Mouse (Mus musculus) ES-E14 (cell line): Measurements from ENCODE around the gene Kcnn1. TPM values are rescaled to one million over a fixed set of nuclear protein-coding genes. Genes with fewer than 3 reads are reported as not detected.
A peak's percentile ranks its signal among the peaks of the same experiment; 100 is the strongest.

ENCODE experiments used
- DNase-seq: peaks from one replicate; pipeline ENCODE4 v3.0.0-alpha.2; 2013; ENCODE audit warnings: low read depth, low spot score
- H3K27ac ChIP-seq: 2 replicates; pipeline ENCODE4 v1.5.1; 2012; ENCODE audit warnings: low read depth, mild to moderate bottlenecking, low read length, moderate library complexity, mixed read lengths; ENCODE audit not compliant: poor library complexity, insufficient read depth, severe bottlenecking
- H3K36me3 ChIP-seq: 2 replicates; pipeline ENCODE4 v1.6.1; 2012; ENCODE audit warnings: mild to moderate bottlenecking, low read length, moderate library complexity, mixed read lengths; ENCODE audit not compliant: control insufficient read depth, poor library complexity, insufficient read depth, severe bottlenecking
- H3K4me1 ChIP-seq, 2 experiments: fragments of 150-350 bp in 1 of 2; sonication (generic) in 1 of 2; 2 replicates each; pipeline ENCODE4 v1.6.1; 2012; ENCODE audit warnings: low read length in 2 of 2, mild to moderate bottlenecking in 1 of 2, mixed read lengths in 1 of 2; ENCODE audit not compliant: control insufficient read depth in 2 of 2, insufficient read depth in 2 of 2, poor library complexity in 1 of 2
- H3K4me3 ChIP-seq, 2 experiments: fragments of 150-350 bp in 1 of 2; sonication (generic) in 1 of 2; 2 replicates each; pipeline ENCODE4 v1.5.1; 2012; ENCODE audit warnings: low read length in 2 of 2, low read depth in 1 of 2, mild to moderate bottlenecking in 1 of 2, mixed read lengths in 1 of 2; ENCODE audit not compliant: insufficient read depth in 1 of 2, poor library complexity in 1 of 2, severe bottlenecking in 1 of 2
- H3K9ac ChIP-seq: 2 replicates; pipeline ENCODE4 v1.6.1; 2012; ENCODE audit warnings: low read depth, mild to moderate bottlenecking, low read length, mixed read lengths; ENCODE audit not compliant: poor library complexity, insufficient read depth, severe bottlenecking
- H3K9me3 ChIP-seq: fragments of 150-350 bp; sonication (generic); 2 replicates; pipeline ENCODE4 v1.6.1; 2012; ENCODE audit warnings: low read depth, mild to moderate bottlenecking, low read length; ENCODE audit not compliant: control insufficient read depth, insufficient read depth
- CHD2 ChIP-seq: IDR thresholded peaks from 2 replicates; pipeline ENCODE4 v1.6.1; 2014; ENCODE audit warnings: mild to moderate bottlenecking, low read depth, low read length, inconsistent platforms
- HCFC1 ChIP-seq: IDR thresholded peaks from 2 replicates; pipeline ENCODE4 v1.6.1; 2012; ENCODE audit warnings: low read length, inconsistent platforms, borderline replicate concordance; ENCODE audit not compliant: insufficient read depth
- MAFK ChIP-seq: IDR thresholded peaks from 2 replicates; pipeline ENCODE4 v1.6.1; 2014; ENCODE audit warnings: mild to moderate bottlenecking, low read depth, low read length, inconsistent platforms; ENCODE audit not compliant: insufficient read depth
- ZC3H11A ChIP-seq: IDR thresholded peaks from 2 replicates; pipeline ENCODE4 v1.6.1; 2012; ENCODE audit warnings: low read depth, mild to moderate bottlenecking, inconsistent platforms, low read length, borderline replicate concordance
- ZNF384 ChIP-seq: IDR thresholded peaks from 2 replicates; pipeline ENCODE4 v1.6.1; 2012; ENCODE audit warnings: low read depth, low read length, inconsistent platforms
- in situ Hi-C, 2 experiments: fragments of 600-800 bp; cut with MboI; formaldehyde crosslinking; loops; one replicate each; pipeline ENCODE4 v1.15.1; 2025; ENCODE audit warnings: low sequenced_read_pairs in 2 of 2, inconsistent platforms in 1 of 2; ENCODE audit not compliant: unreplicated experiment in 2 of 2
- total RNA-seq: library from RNA; depleted of rRNA; stranded (reverse); fragments of 300-350 nt; gene quantifications from 2 replicates; pipeline ENCODE4 v1.2.3, GENCODE M21; 2012

Kcnn1 gene
- total RNA-seq, 1 experiment: 3.7 TPM

DNA sequence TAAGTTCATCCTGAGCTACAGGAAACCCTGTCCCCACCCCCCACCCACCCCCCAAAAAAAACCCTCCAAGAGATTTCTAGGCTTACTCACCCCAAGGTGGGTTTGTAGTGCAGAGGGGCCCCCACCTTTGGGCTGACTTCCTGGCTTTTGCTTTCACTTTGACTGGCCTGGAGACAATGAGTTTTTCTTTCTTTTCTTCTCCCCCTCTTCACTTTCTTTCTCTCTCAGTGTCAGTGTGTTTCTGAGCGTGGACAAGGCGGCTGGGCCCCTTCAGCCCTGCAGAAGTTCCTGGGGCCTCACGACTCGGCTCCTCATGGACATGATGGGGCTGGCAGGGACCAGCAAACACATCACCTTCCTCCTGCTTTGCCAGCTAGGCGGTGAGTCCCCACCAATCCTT, 54.8 kb downstream of the Kcnn1 start, which contains the start of gene Il12rb1:
Il12rb1 (plus strand) TSS at position 211 of the 400 bp plus-strand sequence.
- H3K9ac ChIP-seq: no peak within 1 kb of the TSS
- peaks cover 2 to 14% of the 10 kb centered on the region in 2 experiments; a peak in 3 of 4 replicates for H3K4me1 ChIP-seq
- no peaks in the 10 kb centered on the region for H3K36me3 ChIP-seq
- no peak within 1 kb of the TSS for H3K4me3 ChIP-seq
- DNase-seq: no peak
- in situ Hi-C loops: no loop called here
- TF ChIP-seq ZNF384 (no peak), HCFC1 (no peak), CHD2 (no peak), ZC3H11A (no peak), MAFK (no peak)
- no peak within 1 kb of the TSS for H3K27ac ChIP-seq
- H3K9me3 ChIP-seq: no peaks in the 10 kb centered on the region

DNA sequence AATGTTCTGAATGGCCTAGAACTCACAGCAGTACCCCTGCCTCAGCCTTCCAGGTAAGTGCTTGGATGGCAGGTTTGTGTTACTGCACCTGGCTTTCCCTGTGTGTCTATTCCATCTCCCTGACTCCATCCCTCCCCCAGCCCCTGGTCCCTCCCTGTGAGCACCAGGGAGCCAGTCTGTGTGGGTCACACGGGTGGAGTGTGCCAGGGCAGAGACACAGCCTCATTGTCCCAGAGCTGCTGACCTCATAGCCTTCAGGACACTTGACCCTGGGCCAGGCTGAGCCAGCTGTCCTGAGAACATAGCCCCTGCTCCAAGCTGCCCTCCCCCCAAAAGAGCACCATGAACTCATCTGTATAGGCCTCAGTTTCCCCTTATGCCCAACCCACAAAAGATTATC, 55.8 kb downstream of the Kcnn1 start:
- H3K36me3 ChIP-seq: no peaks in the 10 kb centered on the region
- in situ Hi-C loops: no loop called here

GRCm38 (mm10) chr8:70806541-70806940, 56.5 kb downstream of the Kcnn1 start:
- H3K9ac ChIP-seq: no peak overlapping the region
- H3K4me3 ChIP-seq: no peak overlapping the region
- H3K4me1 ChIP-seq: peaks cover 2 to 19% of the 10 kb centered on the region in 2 experiments; a peak in 3 of 4 replicates
- no peak overlapping the region for H3K27ac ChIP-seq
- no peak for DNase-seq
- in situ Hi-C loops: no loop called here
- no peaks in the 10 kb centered on the region for H3K36me3 ChIP-seq
- TF ChIP-seq ZC3H11A (no peak), HCFC1 (no peak), ZNF384 (no peak), MAFK (no peak), CHD2 (no peak)
- H3K9me3 ChIP-seq: no peaks in the 10 kb centered on the region

More for the DNA sequence above, 55.8 kb downstream of the Kcnn1 start:
- DNase-seq: no peak
- Histone ChIP-seq H3K4me3 (no peak overlapping the region), H3K9ac (no peak overlapping the region), H3K9me3 (no peaks in the 10 kb centered on the region), H3K4me1 (peaks cover 2 to 15% of the 10 kb centered on the region in 2 experiments; a peak in 3 of 4 replicates), H3K27ac (no peak overlapping the region)
- TF ChIP-seq ZC3H11A: no peak
- TF ChIP-seq MAFK: no peak
- TF ChIP-seq CHD2: no peak
- TF ChIP-seq HCFC1: no peak
- no peak for TF ChIP-seq ZNF384

DNA sequence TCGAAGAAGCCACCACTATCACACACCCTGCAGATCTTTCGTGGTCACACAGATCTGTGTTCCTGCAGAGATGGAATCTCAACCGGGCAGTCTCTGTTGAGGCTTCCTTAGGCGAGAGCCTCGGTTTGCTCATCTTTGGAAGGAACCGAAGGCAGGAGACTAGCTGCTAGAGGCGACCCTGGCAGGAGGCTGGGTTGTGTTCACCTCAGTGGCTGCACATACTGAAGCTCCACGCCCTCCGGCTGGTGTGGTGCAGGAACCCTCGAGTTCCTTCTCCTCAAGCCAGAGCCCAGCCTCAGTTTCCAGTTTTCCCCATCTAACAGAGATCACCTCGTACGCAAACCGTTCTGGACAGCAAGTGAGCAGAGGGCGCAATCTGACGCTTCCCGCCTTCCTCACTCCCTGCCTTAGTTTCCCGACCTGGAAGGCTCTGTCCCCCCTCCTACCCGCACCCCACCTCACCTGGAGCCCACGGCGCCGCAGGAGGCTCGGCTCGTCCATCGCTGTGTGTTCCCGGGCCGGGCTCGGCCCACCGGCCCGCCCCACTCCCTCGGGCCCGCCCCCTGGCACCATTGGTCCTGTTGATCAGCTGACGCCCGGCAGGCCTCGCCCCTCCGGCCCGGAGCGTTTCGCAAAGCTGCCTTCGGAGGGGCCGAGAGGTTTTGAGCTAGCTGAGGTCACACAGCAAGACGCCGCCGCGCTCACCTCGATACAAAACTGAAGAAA, 58.4 kb downstream of the Kcnn1 start, which contains the start of gene Mast3:
Mast3 (minus strand) TSS at position 574 of the 726 bp plus-strand sequence.
- Histone ChIP-seq H3K4me3 (peak within 1 kb of the TSS; percentile 73 to 91), H3K9me3 (no peaks in the 10 kb centered on the region), H3K36me3 (no peaks in the 10 kb centered on the region; the same call in 1 of the 2 replicates), H3K9ac (peak within 1 kb of the TSS; percentile 34), H3K4me1 (peaks cover 0 to 8% of the 10 kb centered on the region in 2 experiments; a peak in 2 of 4 replicates), H3K27ac (no peak within 1 kb of the TSS)
- in situ Hi-C loops: no loop called here
- no peak for TF ChIP-seq CHD2
- TF ChIP-seq MAFK: no peak
- TF ChIP-seq ZNF384: no peak
- no peak for TF ChIP-seq ZC3H11A
- no peak for TF ChIP-seq HCFC1
- DNase-seq: peak; percentile 71
